Mouse (Mus musculus): ENCODE results near the gene Slc38a2. TPM values are rescaled to one million over a fixed set of nuclear protein-coding genes. Genes with fewer than 3 reads are reported as not detected.

The Slc38a2 gene
- polyA plus RNA-seq, 1 experiment from 2014 or later, result 179 TPM

GRCm38 (mm10) chr15:96652531-96652930, 47.0 kb downstream of the Slc38a2 start:
- 90% methylated on average over 10 of the region's 10 CpGs for WGBS

GRCm38 (mm10) chr15:96647376-96647775, 52.2 kb downstream of the Slc38a2 start:
- no peak overlapping the region for H3K4me3 ChIP-seq
- H3K4me2 ChIP-seq (replicated peaks), result peak overlapping the region; percentile 42

More at GRCm38 (mm10) chr15:96652531-96652930, 47.0 kb downstream of the Slc38a2 start:
- no peak for ATAC-seq (ENCODE audit: insufficient number of reproducible peaks, insufficient read depth, low FRiP score, low TSS enrichment)
- no peak overlapping the region for H3K4me3 ChIP-seq
- no peak overlapping the region for H3K27ac ChIP-seq
- H3K4me2 ChIP-seq (replicated peaks), result no peak overlapping the region
- H3K9ac ChIP-seq, result no peak overlapping the region
- no peaks in the 10 kb centered on the region for H3K4me1 ChIP-seq
- no peaks in the 10 kb centered on the region for H3K9me3 ChIP-seq
- no peaks in the 10 kb centered on the region for H3K27me3 ChIP-seq
- H3K36me3 ChIP-seq, result no peaks in the 10 kb centered on the region

GRCm38 (mm10) chr15:96642436-96643405, 56.8 kb downstream of the Slc38a2 start, which contains the start of gene Slc38a1:
TSS of gene Slc38a1 (minus strand) at chr15:96642913.
- peak within 1 kb of the TSS; percentile 76 for H3K4me3 ChIP-seq
- H3K27ac ChIP-seq, result peak within 1 kb of the TSS; percentile 98
- peak; percentile 86 for ATAC-seq (ENCODE audit: insufficient number of reproducible peaks, insufficient read depth, low FRiP score, low TSS enrichment)
- no peaks in the 10 kb centered on the region for H3K36me3 ChIP-seq
- no peaks in the 10 kb centered on the region for H3K27me3 ChIP-seq
- H3K4me2 ChIP-seq (replicated peaks), result peak within 1 kb of the TSS; percentile 73
- peak within 1 kb of the TSS; percentile 94 for H3K9ac ChIP-seq
- H3K4me1 ChIP-seq, result peaks cover 21% of the 10 kb centered on the region
- no peaks in the 10 kb centered on the region for H3K9me3 ChIP-seq
- under 1% methylated on average over 60 of the region's 70 CpGs for WGBS

More at GRCm38 (mm10) chr15:96647376-96647775, 52.2 kb downstream of the Slc38a2 start:
- ATAC-seq (ENCODE audit: insufficient number of reproducible peaks, insufficient read depth, low FRiP score, low TSS enrichment), result no peak
- no peak overlapping the region for H3K27ac ChIP-seq
- H3K9ac ChIP-seq, result no peak overlapping the region
- H3K9me3 ChIP-seq, result no peaks in the 10 kb centered on the region
- no peaks in the 10 kb centered on the region for H3K27me3 ChIP-seq
- 27% methylated on average over 12 of the region's 15 CpGs for WGBS
- no peaks in the 10 kb centered on the region for H3K4me1 ChIP-seq
- no peaks in the 10 kb centered on the region for H3K36me3 ChIP-seq

- Histone ChIP-seq H3K27ac (peak overlapping the region; percentile 98), H3K4me2 (replicated peaks) (peak overlapping the region; percentile 73), H3K36me3 (no peaks in the 10 kb centered on the region), H3K27me3 (no peaks in the 10 kb centered on the region), H3K4me1 (peaks cover 21% of the 10 kb centered on the region), H3K9me3 (no peaks in the 10 kb centered on the region), H3K9ac (peak overlapping the region; percentile 94), H3K4me3 (peak overlapping the region; percentile 76)
- WGBS, result under 1% methylated on average over 31 of the region's 31 CpGs
- ATAC-seq (ENCODE audit: insufficient number of reproducible peaks, insufficient read depth, low FRiP score, low TSS enrichment), result no peak
Observed at GRCm38 (mm10) chr15:96641821-96642435, 57.6 kb downstream of the Slc38a2 start.

- H3K4me2 ChIP-seq (replicated peaks), result peak overlapping the region; percentile 73
- peak overlapping the region; percentile 76 for H3K4me3 ChIP-seq
- peaks cover 3% of the 10 kb centered on the region; the same call in 1 of the 2 replicates for H3K36me3 ChIP-seq
- ATAC-seq (ENCODE audit: insufficient number of reproducible peaks, insufficient read depth, low FRiP score, low TSS enrichment), result peak; percentile 57
- H3K27me3 ChIP-seq, result no peaks in the 10 kb centered on the region
- H3K27ac ChIP-seq, result peak overlapping the region; percentile 98
- H3K9ac ChIP-seq, result peak overlapping the region; percentile 94
- H3K9me3 ChIP-seq, result no peaks in the 10 kb centered on the region
- under 1% methylated on average over 63 of the region's 63 CpGs for WGBS
- peaks cover 21% of the 10 kb centered on the region for H3K4me1 ChIP-seq
Observed at GRCm38 (mm10) chr15:96641111-96641820, 58.3 kb downstream of the Slc38a2 start.

- no peaks in the 10 kb centered on the region for H3K27me3 ChIP-seq
- H3K9ac ChIP-seq, result peak overlapping the region; percentile 94
- peak overlapping the region; percentile 98 for H3K27ac ChIP-seq
- peaks cover 7% of the 10 kb centered on the region; the same call in 1 of the 2 replicates for H3K36me3 ChIP-seq
- ATAC-seq (ENCODE audit: insufficient number of reproducible peaks, insufficient read depth, low FRiP score, low TSS enrichment), result no peak
- peak overlapping the region; percentile 76 for H3K4me3 ChIP-seq
- no peaks in the 10 kb centered on the region for H3K9me3 ChIP-seq
- peak overlapping the region; percentile 73 for H3K4me2 ChIP-seq (replicated peaks)
- peaks cover 21% of the 10 kb centered on the region for H3K4me1 ChIP-seq
- 5% methylated on average over 16 of the region's 16 CpGs for WGBS
Observed at GRCm38 (mm10) chr15:96640291-96640985, 59.1 kb downstream of the Slc38a2 start.

- Histone ChIP-seq H3K27me3 (no peaks in the 10 kb centered on the region), H3K36me3 (peaks cover 11% of the 10 kb centered on the region; the same call in 1 of the 2 replicates), H3K4me2 (replicated peaks) (peak overlapping the region; percentile 73), H3K27ac (no peak overlapping the region), H3K9me3 (no peaks in the 10 kb centered on the region), H3K9ac (peak overlapping the region; percentile 25; the same call in 1 of the 2 replicates), H3K4me1 (peaks cover 21% of the 10 kb centered on the region), H3K4me3 (peak overlapping the region; percentile 76)
- 72% methylated on average over 8 of the region's 8 CpGs for WGBS
- no peak for ATAC-seq (ENCODE audit: insufficient number of reproducible peaks, insufficient read depth, low FRiP score, low TSS enrichment)
Observed at GRCm38 (mm10) chr15:96639630-96640029, 59.9 kb downstream of the Slc38a2 start.

- H3K9ac ChIP-seq, result no peak overlapping the region
- peaks cover 21% of the 10 kb centered on the region for H3K4me1 ChIP-seq
- H3K36me3 ChIP-seq, result peaks cover 16% of the 10 kb centered on the region; the same call in 1 of the 2 replicates
- WGBS, result 66% methylated on average over 2 of the region's 2 CpGs
- H3K27ac ChIP-seq, result no peak overlapping the region
- H3K9me3 ChIP-seq, result no peaks in the 10 kb centered on the region
- H3K4me3 ChIP-seq, result no peak overlapping the region
- no peaks in the 10 kb centered on the region for H3K27me3 ChIP-seq
- no peak for ATAC-seq (ENCODE audit: insufficient number of reproducible peaks, insufficient read depth, low FRiP score, low TSS enrichment)
- 0 out of 2 replicates have a peak overlapping the region, but pooled peaks have one; percentile 73 for H3K4me2 ChIP-seq (replicated peaks)
Observed at GRCm38 (mm10) chr15:96638656-96639055, 60.9 kb downstream of the Slc38a2 start.

- Histone ChIP-seq H3K4me3 (no peak overlapping the region), H3K36me3 (peaks cover 18% of the 10 kb centered on the region; the same call in 1 of the 2 replicates), H3K27ac (0 out of 2 replicates have a peak overlapping the region, but pooled peaks have one; percentile 63), H3K9ac (0 out of 2 replicates have a peak overlapping the region, but pooled peaks have one; percentile 4), H3K27me3 (no peaks in the 10 kb centered on the region), H3K4me1 (peaks cover 21% of the 10 kb centered on the region), H3K9me3 (no peaks in the 10 kb centered on the region), H3K4me2 (replicated peaks) (no peak overlapping the region)
- no peak for ATAC-seq (ENCODE audit: insufficient number of reproducible peaks, insufficient read depth, low FRiP score, low TSS enrichment)
- 46% methylated on average over 10 of the region's 10 CpGs for WGBS
Observed at GRCm38 (mm10) chr15:96638173-96638572, 61.4 kb downstream of the Slc38a2 start.
